Mouse (Mus musculus) liver, embryonic 12.5 days (tissue): Measurements from ENCODE around the gene Pax4. TPM values are rescaled to one million over a fixed set of nuclear protein-coding genes. Genes with fewer than 3 reads are reported as not detected.
A peak's percentile ranks its signal among the peaks of the same experiment; 100 is the strongest.

Experiments
- ATAC-seq: fragments of 200-750 bp; cut with Nextera tagmentation; 2 replicates; pipeline ENCODE4 v1.8.0; 2017; ENCODE audit warnings: moderate number of reproducible peaks, mild to moderate bottlenecking, moderate library complexity
- H3K27ac ChIP-seq: fragments of 300-500 bp; sonication (generic); 2 replicates; pipeline ENCODE4 v1.5.1; 2016; ENCODE audit warnings: mild to moderate bottlenecking
- H3K27me3 ChIP-seq: fragments of 300-500 bp; sonication (generic); replicated peaks from 2 replicates; pipeline ENCODE4 v1.6.1; 2016; ENCODE audit warnings: mild to moderate bottlenecking, moderate library complexity
- H3K36me3 ChIP-seq: fragments of 300-500 bp; sonication (generic); 2 replicates; pipeline ENCODE4 v1.6.1; 2016; ENCODE audit warnings: mild to moderate bottlenecking, moderate library complexity
- H3K4me1 ChIP-seq: fragments of 300-500 bp; sonication (generic); 2 replicates; pipeline ENCODE4 v1.6.1; 2016
- H3K4me2 ChIP-seq: fragments of 300-500 bp; sonication (generic); 2 replicates; pipeline ENCODE4 v1.6.1; 2016; ENCODE audit warnings: mild to moderate bottlenecking, moderate library complexity
- H3K4me3 ChIP-seq: fragments of 300-500 bp; sonication (generic); 2 replicates; pipeline ENCODE4 v1.5.1; 2016; ENCODE audit warnings: mild to moderate bottlenecking, moderate library complexity
- H3K9ac ChIP-seq: fragments of 300-500 bp; sonication (generic); 2 replicates; pipeline ENCODE4 v1.6.1; 2016; ENCODE audit warnings: mild to moderate bottlenecking, moderate library complexity
- H3K9me3 ChIP-seq: fragments of 300-500 bp; sonication (generic); replicated peaks from 2 replicates; pipeline ENCODE4 v1.6.1; 2016; ENCODE audit warnings: mild to moderate bottlenecking, moderate library complexity
- WGBS: fragments of 180-500 bp; shearing (Covaris S2); methylation state at CpG from one replicate; pipeline ENCODE4 v1.1.7; 2016; ENCODE audit not compliant: insufficient replicate concordance; 5-methylcytosine and 5-hydroxymethylcytosine counted together
- polyA plus RNA-seq: library from polyadenylated mRNA; unstranded; fragments of >200 nt; fragmentation: Nextera tagmentation; extraction: Ambion mirVana; gene quantifications from 2 replicates; pipeline ENCODE4 v1.2.1, GENCODE M21; 2016

Gene Pax4
- polyA plus RNA-seq, 1 experiment from 2014 or later: not detected

DNA sequence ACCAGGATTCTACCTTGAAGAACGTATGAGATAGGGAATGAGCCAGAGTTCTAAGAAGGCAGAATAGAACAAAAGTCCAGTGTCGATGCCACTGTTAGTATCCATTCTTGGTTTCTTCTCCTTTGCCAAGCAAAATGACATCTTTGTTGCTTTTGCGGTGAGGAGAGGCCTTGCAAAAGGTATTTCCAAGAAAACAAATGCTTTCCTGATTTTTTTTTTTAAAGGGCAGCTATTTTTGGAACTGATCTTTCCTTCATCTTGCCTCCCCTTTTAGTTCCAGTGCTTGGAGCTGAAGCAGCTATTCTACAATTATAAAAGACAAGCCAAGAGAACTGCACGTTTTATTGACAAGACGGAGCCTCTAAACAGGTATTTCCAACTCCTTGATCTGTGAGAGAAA, 25.7 kb upstream of the Pax4 start, which contains the start of gene Snd1:
Gene Snd1 (plus strand): TSS at position 301 of the 400 bp plus-strand sequence.
- Histone ChIP-seq H3K36me3 (no peaks in the 10 kb centered on the region), H3K9ac (no peak within 1 kb of the TSS), H3K27ac (no peak within 1 kb of the TSS), H3K4me1 (peaks cover 21% of the 10 kb centered on the region), H3K4me2 (no peak within 1 kb of the TSS), H3K27me3 (no peaks in the 10 kb centered on the region), H3K9me3 (no peaks in the 10 kb centered on the region), H3K4me3 (no peak within 1 kb of the TSS)
- no peak for ATAC-seq
- WGBS: 70% methylated on average over 5 of the region's 5 CpGs

GRCm38 (mm10) chr6:28474211-28474610, 25.1 kb upstream of the Pax4 start:
- H3K9ac ChIP-seq: no peak overlapping the region
- 80% methylated on average over 4 of the region's 4 CpGs for WGBS
- H3K4me1 ChIP-seq: peaks cover 16% of the 10 kb centered on the region
- no peak overlapping the region for H3K27ac ChIP-seq
- H3K4me3 ChIP-seq: no peak overlapping the region
- H3K4me2 ChIP-seq: no peak overlapping the region
- no peaks in the 10 kb centered on the region for H3K27me3 ChIP-seq
- H3K9me3 ChIP-seq: no peaks in the 10 kb centered on the region
- no peak for ATAC-seq
- H3K36me3 ChIP-seq: no peaks in the 10 kb centered on the region

GRCm38 (mm10) chr6:28471284-28472035, 22.3 kb upstream of the Pax4 start:
- Histone ChIP-seq H3K36me3 (no peaks in the 10 kb centered on the region), H3K27me3 (no peaks in the 10 kb centered on the region), H3K27ac (no peak overlapping the region), H3K4me1 (no peaks in the 10 kb centered on the region), H3K9ac (no peak overlapping the region), H3K4me2 (no peak overlapping the region), H3K4me3 (no peak overlapping the region), H3K9me3 (no peaks in the 10 kb centered on the region)
- WGBS: 69% methylated on average over 9 of the region's 9 CpGs
- no peak for ATAC-seq

- no peak overlapping the region for H3K27ac ChIP-seq
- no peak overlapping the region for H3K9ac ChIP-seq
- no peaks in the 10 kb centered on the region for H3K4me1 ChIP-seq
- H3K9me3 ChIP-seq: no peaks in the 10 kb centered on the region
- H3K36me3 ChIP-seq: no peaks in the 10 kb centered on the region
- H3K4me3 ChIP-seq: no peak overlapping the region
- H3K4me2 ChIP-seq: no peak overlapping the region
- ATAC-seq: no peak
- WGBS: 52% methylated on average over 5 of the region's 5 CpGs
- no peaks in the 10 kb centered on the region for H3K27me3 ChIP-seq
These were observed 21.5 kb upstream of the Pax4 start for GRCm38 (mm10) chr6:28470621-28471020.

DNA sequence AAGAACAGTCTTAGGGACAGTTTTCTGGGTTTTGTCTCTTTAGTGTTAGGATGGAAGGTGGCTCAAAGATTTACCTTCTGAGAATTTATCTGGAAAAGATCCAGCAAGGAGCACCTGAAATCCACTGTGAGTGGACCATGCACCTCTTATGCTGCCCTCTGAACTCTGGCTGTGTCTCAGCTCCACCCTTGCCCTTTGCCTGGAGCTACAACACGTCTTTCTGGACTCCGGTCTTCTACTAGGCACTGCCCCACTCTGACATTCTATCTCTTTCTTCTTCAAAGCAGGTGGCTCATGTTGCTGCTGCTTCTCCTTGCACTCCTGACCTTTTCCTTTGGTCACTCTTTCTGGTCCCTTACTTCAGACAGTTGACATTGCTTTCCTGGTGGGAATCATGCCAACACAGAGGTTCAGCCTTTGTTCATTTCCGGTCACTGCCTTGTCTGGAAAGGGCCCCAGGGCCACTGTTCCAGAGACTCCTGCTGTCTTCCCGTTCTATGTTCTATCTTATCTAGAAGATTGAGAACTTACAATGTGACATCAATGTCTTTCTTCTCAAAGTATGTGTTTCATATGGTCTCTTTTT, 21.0 kb upstream of the Pax4 start:
- WGBS: 66% methylated on average over 4 of the region's 4 CpGs
- no peak overlapping the region for H3K4me3 ChIP-seq
- H3K9me3 ChIP-seq: no peaks in the 10 kb centered on the region
- no peak overlapping the region for H3K4me2 ChIP-seq
- no peak overlapping the region for H3K9ac ChIP-seq
- no peak for ATAC-seq
- no peaks in the 10 kb centered on the region for H3K36me3 ChIP-seq
- no peaks in the 10 kb centered on the region for H3K4me1 ChIP-seq
- no peaks in the 10 kb centered on the region for H3K27me3 ChIP-seq
- H3K27ac ChIP-seq: no peak overlapping the region

- no peak overlapping the region for H3K4me3 ChIP-seq
- no peak overlapping the region for H3K9ac ChIP-seq
- no peak overlapping the region for H3K4me2 ChIP-seq
- no peak overlapping the region for H3K27ac ChIP-seq
- ATAC-seq: no peak
- H3K36me3 ChIP-seq: no peaks in the 10 kb centered on the region
- peaks cover 15% of the 10 kb centered on the region; the same call in 1 of the 2 replicates for H3K27me3 ChIP-seq
- 61% methylated on average over 6 of the region's 6 CpGs for WGBS
- no peaks in the 10 kb centered on the region for H3K9me3 ChIP-seq
- H3K4me1 ChIP-seq: no peaks in the 10 kb centered on the region
These were observed 15.5 kb upstream of the Pax4 start for GRCm38 (mm10) chr6:28464630-28465029.

DNA sequence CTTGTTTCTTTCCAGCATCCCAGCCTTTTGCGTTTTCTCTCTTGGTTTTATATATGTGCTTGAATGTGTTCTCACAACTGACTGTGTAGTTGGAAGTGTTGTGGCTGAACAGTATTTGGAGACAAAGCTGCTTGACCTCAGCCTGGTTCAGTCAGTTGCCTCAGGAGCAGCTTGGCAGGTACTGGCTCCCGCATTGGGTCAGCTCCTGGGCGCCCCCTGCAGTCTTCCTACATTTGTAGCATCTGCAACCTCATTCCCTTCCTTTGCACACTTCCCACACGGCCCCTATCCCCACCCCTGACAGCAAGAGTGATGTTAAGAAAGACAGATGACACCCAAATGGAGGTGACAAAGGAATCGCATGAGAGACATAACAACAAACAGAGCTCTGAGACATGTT, 11.4 kb upstream of the Pax4 start:
- Histone ChIP-seq H3K9me3 (no peaks in the 10 kb centered on the region), H3K9ac (no peak overlapping the region), H3K4me1 (no peaks in the 10 kb centered on the region), H3K36me3 (no peaks in the 10 kb centered on the region), H3K27ac (no peak overlapping the region), H3K4me3 (no peak overlapping the region), H3K4me2 (no peak overlapping the region), H3K27me3 (peaks cover 18% of the 10 kb centered on the region; the same call in 1 of the 2 replicates)
- WGBS: 5% methylated on average over 5 of the region's 5 CpGs
- ATAC-seq: 0 out of 2 replicates have a peak, but pooled peaks have one; percentile 21

DNA sequence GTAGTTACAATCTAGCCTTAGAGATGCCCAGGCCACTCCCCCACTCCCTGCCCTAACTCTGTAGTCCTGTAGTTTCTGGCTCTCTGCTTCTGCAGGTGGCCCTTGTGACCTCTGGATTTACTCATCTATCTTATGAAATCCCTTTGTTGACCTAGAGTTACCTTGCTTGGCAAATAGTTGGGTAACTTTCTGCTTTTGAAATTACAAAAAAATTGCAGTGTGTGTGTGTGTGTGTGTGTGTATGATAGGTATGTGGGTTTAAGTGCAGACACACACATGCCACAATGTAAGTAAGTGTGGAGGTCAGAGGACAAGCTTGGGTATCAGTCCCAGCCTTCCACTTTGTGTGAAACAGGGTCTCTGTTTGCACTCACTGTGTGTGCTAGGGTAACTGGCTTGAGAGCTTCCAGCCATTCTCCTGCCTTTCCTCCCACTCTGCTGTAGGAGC, 10.1 kb upstream of the Pax4 start:
- Histone ChIP-seq H3K9me3 (no peaks in the 10 kb centered on the region), H3K27ac (no peak overlapping the region), H3K4me2 (no peak overlapping the region), H3K9ac (no peak overlapping the region), H3K4me3 (no peak overlapping the region), H3K27me3 (peaks cover 20% of the 10 kb centered on the region; the same call in 1 of the 2 replicates), H3K4me1 (no peaks in the 10 kb centered on the region), H3K36me3 (no peaks in the 10 kb centered on the region)
- peak; percentile 74 for ATAC-seq

DNA sequence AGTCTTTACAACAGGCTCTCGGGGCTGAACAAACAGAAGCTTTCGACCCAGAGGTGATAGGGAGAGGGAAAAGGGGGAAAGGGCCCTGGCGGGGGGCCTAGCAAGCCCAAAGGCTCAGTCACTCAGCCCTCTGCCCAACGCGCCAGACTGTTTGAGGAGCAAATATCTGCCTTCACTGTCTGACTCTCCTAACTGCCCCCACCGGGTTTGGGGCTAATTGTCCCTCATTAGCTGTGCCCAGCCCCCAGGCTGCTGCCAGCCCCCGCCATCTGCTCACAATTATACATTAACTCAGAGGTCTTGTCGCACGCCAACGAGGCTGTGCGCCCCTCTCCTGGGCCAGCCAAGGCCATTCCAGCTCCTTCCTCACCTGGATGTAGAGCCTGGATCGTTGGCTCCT, 1.8 kb upstream of the Pax4 start:
- H3K9me3 ChIP-seq: no peaks in the 10 kb centered on the region
- H3K27ac ChIP-seq: no peak overlapping the region
- peaks cover 76% of the 10 kb centered on the region for H3K27me3 ChIP-seq
- no peak overlapping the region for H3K4me3 ChIP-seq
- 3% methylated on average over 12 of the region's 12 CpGs for WGBS
- H3K9ac ChIP-seq: no peak overlapping the region
- H3K4me1 ChIP-seq: no peaks in the 10 kb centered on the region
- no peak overlapping the region for H3K4me2 ChIP-seq
- no peaks in the 10 kb centered on the region for H3K36me3 ChIP-seq
- no peak for ATAC-seq

- WGBS: 17% methylated on average over 5 of the region's 5 CpGs
- ATAC-seq: no peak
- peaks cover 77% of the 10 kb centered on the region for H3K27me3 ChIP-seq
These were observed 1.3 kb upstream of the Pax4 start for GRCm38 (mm10) chr6:28450481-28450880.

DNA sequence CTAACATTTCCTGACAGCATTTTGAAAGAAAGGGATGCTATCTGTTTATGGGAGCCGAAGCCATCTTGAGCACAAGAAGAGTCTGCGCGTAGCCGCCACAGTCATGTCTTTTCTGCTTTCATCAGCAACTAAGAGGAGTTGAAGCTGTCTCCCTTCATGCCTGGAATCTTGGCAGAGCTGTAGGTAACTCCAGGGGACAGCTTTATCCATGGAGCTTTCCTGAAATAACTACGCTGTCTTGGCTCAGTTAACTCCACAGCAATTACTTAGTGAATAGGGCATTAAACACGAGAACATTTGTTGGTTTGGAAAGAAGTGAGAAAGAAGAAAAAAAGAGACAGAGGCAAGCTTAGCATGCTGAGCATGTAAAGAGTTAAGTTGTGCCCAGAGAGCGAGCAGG, 1.2 kb downstream of the Pax4 start:
- WGBS: 73% methylated on average over 7 of the region's 7 CpGs
- peaks cover 78% of the 10 kb centered on the region for H3K27me3 ChIP-seq

More at GRCm38 (mm10) chr6:28450481-28450880, 1.3 kb upstream of the Pax4 start:
- Histone ChIP-seq H3K36me3 (no peaks in the 10 kb centered on the region), H3K9me3 (no peaks in the 10 kb centered on the region), H3K4me1 (no peaks in the 10 kb centered on the region), H3K9ac (no peak overlapping the region), H3K27ac (no peak overlapping the region), H3K4me2 (no peak overlapping the region), H3K4me3 (no peak overlapping the region)

GRCm38 (mm10) chr6:28431538-28431855, 17.7 kb downstream of the Pax4 start:
- no peaks in the 10 kb centered on the region for H3K9me3 ChIP-seq
- peaks cover 15% of the 10 kb centered on the region for H3K36me3 ChIP-seq
- H3K4me1 ChIP-seq: peaks cover 26% of the 10 kb centered on the region
- H3K4me3 ChIP-seq: peak overlapping the region; percentile 23
- ATAC-seq: peak; percentile 77
- 0 out of 2 replicates have a peak overlapping the region, but pooled peaks have one; percentile 3 for H3K9ac ChIP-seq
- peak overlapping the region; percentile 54 for H3K4me2 ChIP-seq
- WGBS: 46% methylated on average over 6 of the region's 6 CpGs
- H3K27me3 ChIP-seq: peaks cover under 1% of the 10 kb centered on the region; the same call in 1 of the 2 replicates
- peak overlapping the region; percentile 45 for H3K27ac ChIP-seq

More for the DNA sequence above, 1.2 kb downstream of the Pax4 start:
- H3K36me3 ChIP-seq: no peaks in the 10 kb centered on the region
- H3K4me2 ChIP-seq: no peak overlapping the region
- no peak overlapping the region for H3K27ac ChIP-seq
- H3K4me3 ChIP-seq: no peak overlapping the region
- H3K9me3 ChIP-seq: no peaks in the 10 kb centered on the region
- H3K4me1 ChIP-seq: no peaks in the 10 kb centered on the region
- ATAC-seq: no peak
- H3K9ac ChIP-seq: no peak overlapping the region
